Mouse (Mus musculus): ENCODE results near the gene Mars2. TPM values are rescaled to one million over a fixed set of nuclear protein-coding genes. Genes with fewer than 3 reads are reported as not detected.
A peak's percentile ranks its signal among the peaks of the same experiment; 100 is the strongest.

Gene Mars2
- polyA plus RNA-seq, 1 experiment from 2014 or later = 4.0 TPM

DNA sequence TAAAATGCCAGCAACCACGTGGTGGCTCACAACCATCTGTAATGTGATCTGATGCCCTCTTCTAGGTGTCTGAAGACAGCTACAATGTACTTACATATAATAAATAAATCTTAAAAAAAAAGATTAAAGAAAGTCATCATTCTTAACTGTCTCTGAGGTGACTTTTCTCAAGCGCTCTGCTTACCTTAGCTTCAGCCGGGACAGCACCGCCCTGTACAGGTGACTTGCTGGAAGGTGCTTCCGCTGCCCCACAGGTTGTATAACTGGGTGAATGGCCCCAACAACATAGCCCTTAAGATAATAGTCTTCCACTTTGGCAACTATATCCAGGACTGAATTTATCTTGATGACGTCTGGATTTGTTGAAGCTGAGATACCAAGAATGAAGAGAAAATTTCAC is 23.0 kb upstream of the Mars2 start:
- WGBS = 88% methylated on average over 6 of the region's 6 CpGs
- Histone ChIP-seq H3K4me1 (ENCODE audit: control insufficient read depth, insufficient read depth, low read length) (no peaks in the 10 kb centered on the region), H3K27ac (ENCODE audit: low read depth, low read length) (no peak overlapping the region), H3K4me2 (ENCODE audit: low read depth, low read length) (no peak overlapping the region), H3K4me3 (ENCODE audit: low read depth, low read length) (no peak overlapping the region), H3K27me3 (ENCODE audit: control insufficient read depth, insufficient read depth, low read length) (no peaks in the 10 kb centered on the region), H3K9ac (replicated peaks; ENCODE audit: low read depth, low read length) (no peak overlapping the region), H3K36me3 (ENCODE audit: control insufficient read depth, insufficient read depth, low read length) (no peaks in the 10 kb centered on the region), H3K9me3 (ENCODE audit: control insufficient read depth, low read length) (no peaks in the 10 kb centered on the region)
- no peak for ATAC-seq (ENCODE audit: low read depth)

- 68% methylated on average over 11 of the region's 11 CpGs for WGBS
- Histone ChIP-seq H3K27ac (ENCODE audit: low read depth, low read length) (no peak overlapping the region), H3K36me3 (ENCODE audit: control insufficient read depth, insufficient read depth, low read length) (no peaks in the 10 kb centered on the region), H3K27me3 (ENCODE audit: control insufficient read depth, insufficient read depth, low read length) (no peaks in the 10 kb centered on the region), H3K4me2 (ENCODE audit: low read depth, low read length) (no peak overlapping the region), H3K4me1 (ENCODE audit: control insufficient read depth, insufficient read depth, low read length) (no peaks in the 10 kb centered on the region), H3K9ac (replicated peaks; ENCODE audit: low read depth, low read length) (no peak overlapping the region), H3K4me3 (ENCODE audit: low read depth, low read length) (no peak overlapping the region), H3K9me3 (ENCODE audit: control insufficient read depth, low read length) (no peaks in the 10 kb centered on the region)
- ATAC-seq (ENCODE audit: low read depth) = no peak
These were observed 21.7 kb upstream of the Mars2 start for GRCm38 (mm10) chr1:55215185-55215813.

DNA sequence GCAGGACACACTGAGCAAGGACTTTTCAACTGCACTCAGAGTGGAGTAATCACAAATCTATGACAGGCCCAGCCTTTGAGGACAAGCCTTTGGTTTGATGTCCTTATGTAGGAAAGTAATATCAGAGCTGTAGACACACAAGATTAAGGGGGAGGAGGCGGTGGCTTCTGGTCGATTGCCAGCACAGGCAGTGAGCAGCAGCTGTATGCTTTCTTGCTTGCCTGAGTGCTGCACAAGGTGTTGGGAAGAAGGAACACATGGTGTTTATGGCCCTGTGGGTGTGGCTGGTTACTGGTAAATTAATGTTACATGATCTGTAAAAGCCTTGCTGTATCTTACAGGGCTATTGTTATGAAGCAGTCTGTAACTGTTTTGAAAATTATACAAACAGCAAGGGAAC is 19.8 kb upstream of the Mars2 start:
- 51% methylated on average over 2 of the region's 2 CpGs for WGBS
- Histone ChIP-seq H3K27ac (ENCODE audit: low read depth, low read length) (no peak overlapping the region), H3K9ac (replicated peaks; ENCODE audit: low read depth, low read length) (no peak overlapping the region)

DNA sequence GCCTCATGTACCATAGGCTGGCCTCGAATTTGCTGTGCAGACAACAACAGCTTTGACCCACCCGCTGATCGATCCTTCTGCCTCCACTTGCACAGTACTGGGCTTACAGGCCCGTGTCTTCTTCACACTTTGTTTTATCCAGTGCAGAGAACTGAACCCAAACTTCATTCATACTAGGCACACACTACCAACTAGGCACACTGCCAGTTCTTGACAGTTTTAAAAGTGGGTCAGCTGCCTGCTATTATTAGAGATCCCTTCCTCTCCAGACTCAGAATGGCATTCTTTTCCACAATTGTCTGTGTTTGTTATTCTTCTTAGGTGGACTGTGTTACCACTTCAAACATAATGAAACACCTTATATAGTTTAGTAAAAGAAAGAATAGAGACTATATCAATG is 15.6 kb upstream of the Mars2 start:
- no peak for ATAC-seq (ENCODE audit: low read depth)
- H3K4me2 ChIP-seq (ENCODE audit: low read depth, low read length) = no peak overlapping the region
- H3K9me3 ChIP-seq (ENCODE audit: control insufficient read depth, low read length) = no peaks in the 10 kb centered on the region
- WGBS = 63% methylated on average over 4 of the region's 4 CpGs
- H3K4me3 ChIP-seq (ENCODE audit: low read depth, low read length) = no peak overlapping the region
- H3K27ac ChIP-seq (ENCODE audit: low read depth, low read length) = no peak overlapping the region
- H3K4me1 ChIP-seq (ENCODE audit: control insufficient read depth, insufficient read depth, low read length) = 0 out of 2 replicates have a peak, but pooled peaks cover 4% of the 10 kb centered on the region
- H3K9ac ChIP-seq (replicated peaks; ENCODE audit: low read depth, low read length) = no peak overlapping the region
- H3K27me3 ChIP-seq (ENCODE audit: control insufficient read depth, insufficient read depth, low read length) = no peaks in the 10 kb centered on the region
- no peaks in the 10 kb centered on the region for H3K36me3 ChIP-seq (ENCODE audit: control insufficient read depth, insufficient read depth, low read length)

More for the DNA sequence above, 19.8 kb upstream of the Mars2 start:
- H3K4me2 ChIP-seq (ENCODE audit: low read depth, low read length) = no peak overlapping the region
- H3K4me1 ChIP-seq (ENCODE audit: control insufficient read depth, insufficient read depth, low read length) = no peaks in the 10 kb centered on the region
- no peaks in the 10 kb centered on the region for H3K9me3 ChIP-seq (ENCODE audit: control insufficient read depth, low read length)
- H3K36me3 ChIP-seq (ENCODE audit: control insufficient read depth, insufficient read depth, low read length) = no peaks in the 10 kb centered on the region
- no peaks in the 10 kb centered on the region for H3K27me3 ChIP-seq (ENCODE audit: control insufficient read depth, insufficient read depth, low read length)
- H3K4me3 ChIP-seq (ENCODE audit: low read depth, low read length) = no peak overlapping the region
- ATAC-seq (ENCODE audit: low read depth) = no peak

- Histone ChIP-seq H3K4me3 (ENCODE audit: low read depth, low read length) (no peak overlapping the region), H3K27me3 (ENCODE audit: control insufficient read depth, insufficient read depth, low read length) (no peaks in the 10 kb centered on the region), H3K9ac (replicated peaks; ENCODE audit: low read depth, low read length) (no peak overlapping the region), H3K36me3 (ENCODE audit: control insufficient read depth, insufficient read depth, low read length) (no peaks in the 10 kb centered on the region), H3K9me3 (ENCODE audit: control insufficient read depth, low read length) (no peaks in the 10 kb centered on the region), H3K4me1 (ENCODE audit: control insufficient read depth, insufficient read depth, low read length) (0 out of 2 replicates have a peak, but pooled peaks cover 5% of the 10 kb centered on the region), H3K4me2 (ENCODE audit: low read depth, low read length) (no peak overlapping the region), H3K27ac (ENCODE audit: low read depth, low read length) (no peak overlapping the region)
- ATAC-seq (ENCODE audit: low read depth) = no peak
- WGBS = 93% methylated on average over 7 of the region's 7 CpGs
These were observed 14.0 kb upstream of the Mars2 start for GRCm38 (mm10) chr1:55223026-55223425.

DNA sequence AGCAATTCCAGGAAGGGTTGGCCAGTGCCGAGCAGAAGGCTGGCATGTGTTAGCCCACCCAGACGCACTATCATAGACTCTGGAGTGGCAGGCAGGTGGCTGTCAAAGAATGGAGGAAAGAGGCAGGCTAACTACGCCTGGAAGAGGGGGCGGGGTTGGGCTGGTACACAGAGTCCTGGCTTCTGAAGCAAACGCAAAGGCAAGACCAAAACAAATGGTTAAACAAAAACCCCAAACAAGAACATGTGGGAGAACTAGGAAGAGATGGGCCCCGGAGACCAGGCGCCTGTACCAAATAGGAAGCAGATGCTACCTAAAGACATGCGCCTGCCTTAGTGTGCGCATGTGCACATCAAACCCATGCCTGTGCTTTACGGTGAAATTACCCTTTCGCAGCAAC is 12.9 kb upstream of the Mars2 start:
- H3K36me3 ChIP-seq (ENCODE audit: control insufficient read depth, insufficient read depth, low read length) = no peaks in the 10 kb centered on the region
- H3K27ac ChIP-seq (ENCODE audit: low read depth, low read length) = no peak overlapping the region
- 0 out of 2 replicates have a peak, but pooled peaks cover 5% of the 10 kb centered on the region for H3K4me1 ChIP-seq (ENCODE audit: control insufficient read depth, insufficient read depth, low read length)
- peak overlapping the region; percentile 57 for H3K4me2 ChIP-seq (ENCODE audit: low read depth, low read length)
- no peak overlapping the region for H3K9ac ChIP-seq (replicated peaks; ENCODE audit: low read depth, low read length)
- H3K27me3 ChIP-seq (ENCODE audit: control insufficient read depth, insufficient read depth, low read length) = no peaks in the 10 kb centered on the region
- H3K9me3 ChIP-seq (ENCODE audit: control insufficient read depth, low read length) = no peaks in the 10 kb centered on the region
- ATAC-seq (ENCODE audit: low read depth) = peak; percentile 64; the same call in 1 of the 2 replicates
- 39% methylated on average over 11 of the region's 11 CpGs for WGBS
- peak overlapping the region; percentile 9; the same call in 1 of the 2 replicates for H3K4me3 ChIP-seq (ENCODE audit: low read depth, low read length)

- WGBS = 20% methylated on average over 3 of the region's 3 CpGs
- no peak overlapping the region for H3K9ac ChIP-seq (replicated peaks; ENCODE audit: low read depth, low read length)
- no peaks in the 10 kb centered on the region for H3K9me3 ChIP-seq (ENCODE audit: control insufficient read depth, low read length)
- H3K4me3 ChIP-seq (ENCODE audit: low read depth, low read length) = peak overlapping the region; percentile 38
- H3K27ac ChIP-seq (ENCODE audit: low read depth, low read length) = peak overlapping the region; percentile 22; the same call in 1 of the 2 replicates
- H3K4me2 ChIP-seq (ENCODE audit: low read depth, low read length) = peak overlapping the region; percentile 57
- H3K27me3 ChIP-seq (ENCODE audit: control insufficient read depth, insufficient read depth, low read length) = no peaks in the 10 kb centered on the region
- ATAC-seq (ENCODE audit: low read depth) = peak; percentile 50; the same call in 1 of the 2 replicates
- H3K4me1 ChIP-seq (ENCODE audit: control insufficient read depth, insufficient read depth, low read length) = 0 out of 2 replicates have a peak, but pooled peaks cover 5% of the 10 kb centered on the region
- no peaks in the 10 kb centered on the region for H3K36me3 ChIP-seq (ENCODE audit: control insufficient read depth, insufficient read depth, low read length)
These were observed 11.6 kb upstream of the Mars2 start for GRCm38 (mm10) chr1:55225398-55225797.

DNA sequence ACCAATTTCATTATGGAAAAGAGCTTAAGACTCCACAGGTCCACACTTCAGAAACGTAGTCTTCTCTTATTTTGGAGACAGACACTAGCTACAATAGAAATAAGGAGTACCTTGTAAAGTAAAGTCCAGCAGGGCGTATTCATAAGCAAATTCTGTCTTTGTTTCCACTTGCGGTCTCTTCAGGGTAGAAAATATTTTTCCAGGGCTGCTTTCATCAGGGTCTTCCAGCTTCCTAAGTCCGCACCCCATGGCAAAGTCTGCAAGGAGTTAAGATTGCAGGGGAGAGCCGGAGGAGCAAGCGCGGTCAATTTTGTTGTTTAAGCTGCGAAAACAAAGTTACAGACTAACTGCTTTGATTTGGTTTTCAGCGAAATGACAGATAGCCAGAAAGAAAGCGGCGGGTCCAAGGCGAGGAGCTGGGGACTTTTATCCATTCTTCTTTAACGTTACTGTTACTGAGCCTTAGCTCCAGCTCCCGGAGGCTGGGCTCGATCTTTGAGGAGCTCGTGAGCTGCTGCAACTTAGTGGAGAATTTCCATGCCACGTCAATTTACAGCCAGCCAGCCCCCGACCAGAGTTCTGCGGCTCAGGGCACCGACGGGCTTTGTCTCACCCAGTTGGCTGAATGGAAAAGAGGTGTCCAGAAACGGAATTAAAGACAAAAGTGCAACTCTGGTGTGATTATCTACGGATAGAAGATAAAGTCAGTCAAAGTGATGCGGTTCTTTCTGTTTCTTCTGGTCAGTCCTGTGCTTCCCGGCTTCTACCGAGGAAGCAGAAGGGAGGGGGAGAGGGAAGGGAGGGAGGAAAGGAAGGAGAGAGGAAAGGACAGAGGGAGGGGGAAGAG is 10.7 kb upstream of the Mars2 start, which contains the start of gene Rftn2:
Gene Rftn2, minus strand, starts transcription at position 772 of the 847 bp plus-strand sequence.
- Histone ChIP-seq H3K27me3 (ENCODE audit: control insufficient read depth, insufficient read depth, low read length) (no peaks in the 10 kb centered on the region), H3K4me3 (ENCODE audit: low read depth, low read length) (peak within 1 kb of the TSS; percentile 38), H3K36me3 (ENCODE audit: control insufficient read depth, insufficient read depth, low read length) (no peaks in the 10 kb centered on the region), H3K4me1 (ENCODE audit: control insufficient read depth, insufficient read depth, low read length) (0 out of 2 replicates have a peak, but pooled peaks cover 5% of the 10 kb centered on the region), H3K27ac (ENCODE audit: low read depth, low read length) (peak within 1 kb of the TSS; percentile 62; the same call in 1 of the 2 replicates), H3K4me2 (ENCODE audit: low read depth, low read length) (peak within 1 kb of the TSS; percentile 57), H3K9me3 (ENCODE audit: control insufficient read depth, low read length) (no peaks in the 10 kb centered on the region), H3K9ac (replicated peaks; ENCODE audit: low read depth, low read length) (peak within 1 kb of the TSS; percentile 51; the same call in 1 of the 2 replicates)
- 1% methylated on average over 26 of the region's 26 CpGs for WGBS
- ATAC-seq (ENCODE audit: low read depth) = no peak

- Histone ChIP-seq H3K4me2 (ENCODE audit: low read depth, low read length) (no peak overlapping the region), H3K4me3 (ENCODE audit: low read depth, low read length) (no peak overlapping the region), H3K9ac (replicated peaks; ENCODE audit: low read depth, low read length) (no peak overlapping the region), H3K4me1 (ENCODE audit: control insufficient read depth, insufficient read depth, low read length) (0 out of 2 replicates have a peak, but pooled peaks cover 5% of the 10 kb centered on the region), H3K27me3 (ENCODE audit: control insufficient read depth, insufficient read depth, low read length) (no peaks in the 10 kb centered on the region), H3K27ac (ENCODE audit: low read depth, low read length) (no peak overlapping the region), H3K36me3 (ENCODE audit: control insufficient read depth, insufficient read depth, low read length) (no peaks in the 10 kb centered on the region), H3K9me3 (ENCODE audit: control insufficient read depth, low read length) (no peaks in the 10 kb centered on the region)
- 15% methylated on average over 1 of the region's 1 CpGs for WGBS
- no peak for ATAC-seq (ENCODE audit: low read depth)
These were observed 9.6 kb upstream of the Mars2 start for GRCm38 (mm10) chr1:55227376-55227775.
